Mouse (Mus musculus): ENCODE measurements around the gene Zfp541.

DNA sequence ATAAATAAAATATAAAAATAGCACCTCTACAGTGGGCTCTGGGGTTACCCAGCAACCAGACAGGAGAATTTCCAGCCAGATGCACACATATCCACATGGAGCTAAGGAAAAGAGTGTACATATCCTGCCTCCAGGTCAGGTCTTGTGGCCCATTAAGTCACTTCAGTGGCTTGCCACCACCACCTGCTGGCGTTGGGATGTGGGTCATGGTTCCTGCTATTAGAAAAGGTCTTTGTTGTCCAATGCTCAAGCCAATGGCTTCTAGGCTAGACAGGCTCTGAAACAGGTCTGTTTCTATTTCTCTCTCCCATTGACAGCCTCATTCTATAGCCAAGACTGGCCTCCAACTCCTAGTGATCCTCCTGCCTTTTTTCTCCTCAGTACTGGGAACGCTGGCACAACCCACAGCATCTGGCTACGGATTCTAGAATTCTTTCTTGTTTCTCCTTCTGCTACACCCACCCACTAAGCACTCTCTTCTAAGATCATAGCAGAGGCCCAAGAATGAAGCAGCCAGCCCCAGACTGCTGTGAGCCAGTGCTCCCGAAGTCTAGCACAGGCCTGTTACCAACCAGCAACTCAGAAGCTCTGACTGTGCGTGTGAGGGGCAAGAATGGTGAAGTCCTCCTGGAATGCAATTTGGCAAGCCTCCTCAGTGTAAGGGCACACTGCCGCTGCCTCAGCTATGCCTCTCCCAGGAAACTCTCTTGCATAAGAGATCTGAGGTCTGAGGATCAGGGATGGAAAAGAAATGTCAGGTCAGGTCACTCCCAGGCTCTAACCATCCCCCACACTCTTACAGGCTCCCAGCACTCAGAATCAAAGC, 33.3 kb upstream of the Zfp541 start:
- TF ChIP-seq CTCF (IDR thresholded peaks at IDR 0.05; ENCODE audit: low read depth, low read length) (peak; percentile 50), POLR2A (IDR thresholded peaks at IDR 0.05; ENCODE audit: extremely low read depth, insufficient read depth, low read length) (no peak)
